Mouse (Mus musculus): ENCODE data around the gene Fance. TPM values are rescaled to one million over a fixed set of nuclear protein-coding genes. Genes with fewer than 3 reads are reported as not detected.
A peak's percentile ranks its signal among the peaks of the same experiment; 100 is the strongest.
"Not testable (repeated sequence)": the region's sequence is repeated elsewhere in the genome, so short reads cannot be mapped to it uniquely, and the experiment has no call there.

Fance gene
- polyA plus RNA-seq, 1 experiment = 33.1 TPM

GRCm38 (mm10) chr17:28321700-28322099, 8.4 kb downstream of the Fance start:
- no peak for TF ChIP-seq FLI1 (IDR thresholded peaks at IDR 0.05; ENCODE audit: low read length)
- TF ChIP-seq GATA1 (IDR thresholded peaks at IDR 0.05; ENCODE audit: borderline replicate concordance, low read length) = no peak
- Histone ChIP-seq H3K4me1 (peaks cover 15% of the 10 kb centered on the region), H3K27me3 (replicated peaks) (no peaks in the 10 kb centered on the region), H3K36me3 (replicated peaks; ENCODE audit: low read length) (peaks cover 95% of the 10 kb centered on the region), H3K9me3 (peaks cover 6% of the 10 kb centered on the region), H3K4me3 (replicated peaks) (no peak overlapping the region)

- peaks cover 16% of the 10 kb centered on the region for H3K4me1 ChIP-seq
- peaks cover 81% of the 10 kb centered on the region for H3K36me3 ChIP-seq (replicated peaks; ENCODE audit: low read length)
- H3K9me3 ChIP-seq = peaks cover 6% of the 10 kb centered on the region
- H3K27me3 ChIP-seq (replicated peaks) = no peaks in the 10 kb centered on the region
- TF ChIP-seq GATA1 (IDR thresholded peaks at IDR 0.05; ENCODE audit: borderline replicate concordance, low read length) (no peak), FLI1 (IDR thresholded peaks at IDR 0.05; ENCODE audit: low read length) (no peak)
- H3K4me3 ChIP-seq (replicated peaks) = no peak overlapping the region
Observed at GRCm38 (mm10) chr17:28323786-28324185, 10.5 kb downstream of the Fance start.

- peaks cover 79% of the 10 kb centered on the region for H3K36me3 ChIP-seq (replicated peaks; ENCODE audit: low read length)
- H3K4me3 ChIP-seq (replicated peaks); H3K27me3 ChIP-seq (replicated peaks); H3K9me3 ChIP-seq: not testable (repeated sequence)
- peaks cover 22% of the 10 kb centered on the region for H3K4me1 ChIP-seq
Observed at GRCm38 (mm10) chr17:28324416-28324815, 11.1 kb downstream of the Fance start.

- TF ChIP-seq GATA1 (IDR thresholded peaks at IDR 0.05; ENCODE audit: borderline replicate concordance, low read length) (no peak), FLI1 (IDR thresholded peaks at IDR 0.05; ENCODE audit: low read length) (no peak)
- H3K4me3 ChIP-seq (replicated peaks) = no peak overlapping the region
- peaks cover 79% of the 10 kb centered on the region for H3K36me3 ChIP-seq (replicated peaks; ENCODE audit: low read length)
- peaks cover 6% of the 10 kb centered on the region for H3K9me3 ChIP-seq
- H3K27me3 ChIP-seq (replicated peaks) = no peaks in the 10 kb centered on the region
- H3K4me1 ChIP-seq = peaks cover 35% of the 10 kb centered on the region
Observed at GRCm38 (mm10) chr17:28325751-28326150, 12.4 kb downstream of the Fance start.

GRCm38 (mm10) chr17:28326951-28327350, 13.6 kb downstream of the Fance start:
- peaks cover 76% of the 10 kb centered on the region for H3K36me3 ChIP-seq (replicated peaks; ENCODE audit: low read length)
- H3K9me3 ChIP-seq = peaks cover 6% of the 10 kb centered on the region
- H3K4me3 ChIP-seq (replicated peaks) = no peak overlapping the region
- TF ChIP-seq GATA1 (IDR thresholded peaks at IDR 0.05; ENCODE audit: borderline replicate concordance, low read length) (no peak), FLI1 (IDR thresholded peaks at IDR 0.05; ENCODE audit: low read length) (no peak)
- peaks cover 44% of the 10 kb centered on the region for H3K4me1 ChIP-seq
- H3K27me3 ChIP-seq (replicated peaks) = no peaks in the 10 kb centered on the region

GRCm38 (mm10) chr17:28327673-28328325, 14.5 kb downstream of the Fance start:
- peaks cover 6% of the 10 kb centered on the region for H3K9me3 ChIP-seq
- H3K36me3 ChIP-seq (replicated peaks; ENCODE audit: low read length) = peaks cover 74% of the 10 kb centered on the region
- H3K4me3 ChIP-seq (replicated peaks) = peak overlapping the region; percentile 96
- H3K4me1 ChIP-seq = peaks cover 53% of the 10 kb centered on the region
- no peak for TF ChIP-seq FLI1 (IDR thresholded peaks at IDR 0.05; ENCODE audit: low read length)
- TF ChIP-seq GATA1 (IDR thresholded peaks at IDR 0.05; ENCODE audit: borderline replicate concordance, low read length) = no peak
- H3K27me3 ChIP-seq (replicated peaks) = peaks cover 6% of the 10 kb centered on the region

GRCm38 (mm10) chr17:28328366-28328928, 15.1 kb downstream of the Fance start, which contains the start of gene Rpl10a:
TSS of gene Rpl10a (plus strand) at chr17:28328471.
- H3K4me1 ChIP-seq = peaks cover 58% of the 10 kb centered on the region
- peak; percentile 100 for TF ChIP-seq GATA1 (IDR thresholded peaks at IDR 0.05; ENCODE audit: borderline replicate concordance, low read length)
- TF ChIP-seq FLI1 (IDR thresholded peaks at IDR 0.05; ENCODE audit: low read length) = no peak
- peaks cover 12% of the 10 kb centered on the region for H3K27me3 ChIP-seq (replicated peaks)
- peaks cover 6% of the 10 kb centered on the region for H3K9me3 ChIP-seq
- H3K4me3 ChIP-seq (replicated peaks) = peak within 1 kb of the TSS; percentile 96
- H3K36me3 ChIP-seq (replicated peaks; ENCODE audit: low read length) = peaks cover 68% of the 10 kb centered on the region

- peaks cover 65% of the 10 kb centered on the region for H3K36me3 ChIP-seq (replicated peaks; ENCODE audit: low read length)
- H3K9me3 ChIP-seq = peaks cover 6% of the 10 kb centered on the region
- peaks cover 17% of the 10 kb centered on the region for H3K27me3 ChIP-seq (replicated peaks)
- peaks cover 62% of the 10 kb centered on the region for H3K4me1 ChIP-seq
- H3K4me3 ChIP-seq (replicated peaks) = peak overlapping the region; percentile 96
- TF ChIP-seq GATA1 (IDR thresholded peaks at IDR 0.05; ENCODE audit: borderline replicate concordance, low read length) (no peak), FLI1 (IDR thresholded peaks at IDR 0.05; ENCODE audit: low read length) (no peak)
Observed at GRCm38 (mm10) chr17:28328946-28329345, 15.6 kb downstream of the Fance start.

- H3K4me1 ChIP-seq = peaks cover 66% of the 10 kb centered on the region
- 0 out of 2 replicates have a peak, but pooled peaks cover 1% of the 10 kb centered on the region for H3K9me3 ChIP-seq
- H3K4me3 ChIP-seq (replicated peaks) = peak overlapping the region; percentile 96
- peaks cover 57% of the 10 kb centered on the region for H3K36me3 ChIP-seq (replicated peaks; ENCODE audit: low read length)
- H3K27me3 ChIP-seq (replicated peaks) = peaks cover 23% of the 10 kb centered on the region
- no peak for TF ChIP-seq GATA1 (IDR thresholded peaks at IDR 0.05; ENCODE audit: borderline replicate concordance, low read length)
- no peak for TF ChIP-seq FLI1 (IDR thresholded peaks at IDR 0.05; ENCODE audit: low read length)
Observed at GRCm38 (mm10) chr17:28329503-28330231, 16.3 kb downstream of the Fance start.

GRCm38 (mm10) chr17:28330232-28330546, 16.9 kb downstream of the Fance start:
- peak overlapping the region; percentile 96 for H3K4me3 ChIP-seq (replicated peaks)

GRCm38 (mm10) chr17:28330590-28330989, 17.3 kb downstream of the Fance start:
- H3K4me3 ChIP-seq (replicated peaks) = not testable (repeated sequence)

More at GRCm38 (mm10) chr17:28330232-28330546, 16.9 kb downstream of the Fance start:
- H3K4me1 ChIP-seq = peaks cover 63% of the 10 kb centered on the region
- no peak for TF ChIP-seq GATA1 (IDR thresholded peaks at IDR 0.05; ENCODE audit: borderline replicate concordance, low read length)
- no peak for TF ChIP-seq FLI1 (IDR thresholded peaks at IDR 0.05; ENCODE audit: low read length)
- H3K36me3 ChIP-seq (replicated peaks; ENCODE audit: low read length) = peaks cover 52% of the 10 kb centered on the region
- H3K9me3 ChIP-seq = no peaks in the 10 kb centered on the region
- peaks cover 28% of the 10 kb centered on the region for H3K27me3 ChIP-seq (replicated peaks)

More at GRCm38 (mm10) chr17:28330590-28330989, 17.3 kb downstream of the Fance start:
- peaks cover 48% of the 10 kb centered on the region for H3K36me3 ChIP-seq (replicated peaks; ENCODE audit: low read length)
- H3K9me3 ChIP-seq = not testable (repeated sequence)
- peaks cover 60% of the 10 kb centered on the region for H3K4me1 ChIP-seq
- peaks cover 32% of the 10 kb centered on the region for H3K27me3 ChIP-seq (replicated peaks)

Data from megakaryocyte, embryonic 14.5 days (primary cell).